Mouse (Mus musculus): Measurements from ENCODE around the gene Zfp612. TPM values are rescaled to one million over a fixed set of nuclear protein-coding genes. Genes with fewer than 3 reads are reported as not detected.

Zfp612 gene
- polyA plus RNA-seq, 1 experiment from 2014 or later: 4.9 TPM

- no peak for ATAC-seq
- no peak overlapping the region for H3K9ac ChIP-seq (ENCODE audit: low read depth, low read length)
- WGBS: 87% methylated on average over 15 of the region's 15 CpGs
Measured at GRCm38 (mm10) chr8:110101676-110102075, 22.1 kb downstream of the Zfp612 start.

DNA sequence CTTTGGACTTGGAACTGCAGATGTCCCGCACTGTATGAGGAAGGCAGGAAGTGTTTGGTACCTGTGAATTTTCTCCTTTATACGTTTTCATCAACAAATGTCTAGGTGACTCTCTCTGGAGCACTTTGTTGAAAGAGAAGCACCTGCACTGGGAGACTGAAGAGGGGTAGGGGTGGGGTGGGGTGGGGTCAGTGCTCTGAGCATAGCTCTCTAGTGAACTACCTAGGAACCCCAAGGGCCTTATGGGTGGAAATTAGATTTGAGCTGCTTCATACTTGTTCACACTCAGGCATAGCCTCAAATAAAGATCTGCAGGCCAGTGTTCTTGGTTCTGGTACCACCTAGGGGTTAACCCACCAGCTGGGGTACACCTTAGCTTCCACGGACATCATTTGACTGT is 23.1 kb downstream of the Zfp612 start, which contains the start of gene Gm17720:
Gene Gm17720, minus strand, starts transcription at position 101 of the 400 bp plus-strand sequence.
- no peak within 1 kb of the TSS for H3K4me3 ChIP-seq (ENCODE audit: low read length)
- no peaks in the 10 kb centered on the region for H3K36me3 ChIP-seq (ENCODE audit: control insufficient read depth, insufficient read depth, low read length)
- H3K9me3 ChIP-seq (ENCODE audit: control insufficient read depth, low read length): no peaks in the 10 kb centered on the region
- H3K4me2 ChIP-seq (ENCODE audit: low read depth, low read length): no peak within 1 kb of the TSS
- H3K27me3 ChIP-seq (replicated peaks; ENCODE audit: control insufficient read depth, insufficient read depth, low read length): no peaks in the 10 kb centered on the region
- no peak within 1 kb of the TSS for H3K9ac ChIP-seq (ENCODE audit: low read depth, low read length)
- H3K4me1 ChIP-seq (ENCODE audit: control insufficient read depth, insufficient read depth, low read length): no peaks in the 10 kb centered on the region
- ATAC-seq: no peak
- WGBS: 82% methylated on average over 3 of the region's 3 CpGs
- H3K27ac ChIP-seq (ENCODE audit: low read length): no peak within 1 kb of the TSS

More at GRCm38 (mm10) chr8:110101676-110102075, 22.1 kb downstream of the Zfp612 start:
- Histone ChIP-seq H3K4me1 (ENCODE audit: control insufficient read depth, insufficient read depth, low read length) (no peaks in the 10 kb centered on the region), H3K9me3 (ENCODE audit: control insufficient read depth, low read length) (no peaks in the 10 kb centered on the region), H3K27me3 (replicated peaks; ENCODE audit: control insufficient read depth, insufficient read depth, low read length) (no peaks in the 10 kb centered on the region), H3K27ac (ENCODE audit: low read length) (no peak overlapping the region), H3K36me3 (ENCODE audit: control insufficient read depth, insufficient read depth, low read length) (no peaks in the 10 kb centered on the region), H3K4me3 (ENCODE audit: low read length) (no peak overlapping the region), H3K4me2 (ENCODE audit: low read depth, low read length) (no peak overlapping the region)

GRCm38 (mm10) chr8:110119715-110120114 is 40.2 kb downstream of the Zfp612 start:
- Histone ChIP-seq H3K4me1 (ENCODE audit: control insufficient read depth, insufficient read depth, low read length) (no peaks in the 10 kb centered on the region), H3K36me3 (ENCODE audit: control insufficient read depth, insufficient read depth, low read length) (no peaks in the 10 kb centered on the region), H3K27me3 (replicated peaks; ENCODE audit: control insufficient read depth, insufficient read depth, low read length) (no peaks in the 10 kb centered on the region), H3K9ac (ENCODE audit: low read depth, low read length) (no peak overlapping the region), H3K9me3 (ENCODE audit: control insufficient read depth, low read length) (no peaks in the 10 kb centered on the region), H3K4me2 (ENCODE audit: low read depth, low read length) (no peak overlapping the region), H3K27ac (ENCODE audit: low read length) (no peak overlapping the region), H3K4me3 (ENCODE audit: low read length) (no peak overlapping the region)
- no peak for ATAC-seq
- 45% methylated on average over 6 of the region's 6 CpGs for WGBS

GRCm38 (mm10) chr8:110130537-110130936 is 51.0 kb downstream of the Zfp612 start:
- H3K36me3 ChIP-seq (ENCODE audit: control insufficient read depth, insufficient read depth, low read length): no peaks in the 10 kb centered on the region
- WGBS: 16% methylated on average over 13 of the region's 13 CpGs
- peak; percentile 48; the same call in 1 of the 2 replicates for ATAC-seq
- H3K4me2 ChIP-seq (ENCODE audit: low read depth, low read length): no peak overlapping the region
- no peaks in the 10 kb centered on the region for H3K27me3 ChIP-seq (replicated peaks; ENCODE audit: control insufficient read depth, insufficient read depth, low read length)
- no peak overlapping the region for H3K4me3 ChIP-seq (ENCODE audit: low read length)
- H3K27ac ChIP-seq (ENCODE audit: low read length): no peak overlapping the region
- no peak overlapping the region for H3K9ac ChIP-seq (ENCODE audit: low read depth, low read length)
- H3K4me1 ChIP-seq (ENCODE audit: control insufficient read depth, insufficient read depth, low read length): no peaks in the 10 kb centered on the region
- no peaks in the 10 kb centered on the region for H3K9me3 ChIP-seq (ENCODE audit: control insufficient read depth, low read length)

DNA sequence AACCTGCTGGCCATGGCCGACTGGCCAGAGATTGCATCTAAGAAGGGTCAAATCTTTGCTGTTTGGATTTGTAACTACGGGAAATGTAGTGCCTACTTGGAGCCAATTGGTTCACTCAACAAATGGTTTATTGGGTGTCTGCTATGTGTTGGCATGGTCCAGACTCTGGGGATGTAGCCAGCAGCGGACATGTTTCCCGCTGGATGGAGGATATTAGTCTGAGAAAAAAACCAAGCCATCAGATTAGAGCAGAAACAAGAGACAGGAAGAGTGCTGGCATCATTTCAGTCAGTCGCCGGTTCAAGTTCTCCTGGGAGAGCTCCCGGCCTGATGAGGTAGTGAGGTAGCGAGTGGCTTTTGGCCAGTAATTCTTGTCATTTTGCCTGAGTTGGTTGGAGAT is 54.7 kb downstream of the Zfp612 start:
- Histone ChIP-seq H3K27ac (ENCODE audit: low read length) (no peak overlapping the region), H3K36me3 (ENCODE audit: control insufficient read depth, insufficient read depth, low read length) (no peaks in the 10 kb centered on the region), H3K27me3 (replicated peaks; ENCODE audit: control insufficient read depth, insufficient read depth, low read length) (no peaks in the 10 kb centered on the region), H3K9ac (ENCODE audit: low read depth, low read length) (no peak overlapping the region), H3K4me3 (ENCODE audit: low read length) (no peak overlapping the region), H3K4me1 (ENCODE audit: control insufficient read depth, insufficient read depth, low read length) (no peaks in the 10 kb centered on the region), H3K9me3 (ENCODE audit: control insufficient read depth, low read length) (no peaks in the 10 kb centered on the region), H3K4me2 (ENCODE audit: low read depth, low read length) (no peak overlapping the region)
- ATAC-seq: no peak
- whole genome bisulfite sequencing: 92% methylated on average over 8 of the region's 8 CpGs

DNA sequence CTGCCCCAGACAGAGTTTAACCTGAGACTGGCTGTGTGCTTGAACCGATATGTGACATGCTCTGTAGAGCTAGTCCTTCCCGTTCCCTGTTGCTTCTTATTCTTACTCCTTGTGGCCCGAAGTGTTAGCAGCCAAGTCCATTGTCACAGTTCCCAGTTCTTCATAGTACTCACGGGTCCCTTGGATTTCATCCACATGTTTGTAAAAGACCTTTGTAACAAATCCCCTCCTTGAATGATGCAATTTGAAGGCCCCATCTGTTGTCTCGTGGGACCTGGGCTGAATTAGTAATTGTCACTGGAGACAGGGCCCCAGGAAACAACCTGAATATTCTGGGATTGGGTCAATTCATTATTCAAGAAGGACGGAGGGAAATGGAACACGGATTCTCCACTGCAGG is 56.0 kb downstream of the Zfp612 start:
- ATAC-seq: no peak
- H3K36me3 ChIP-seq (ENCODE audit: control insufficient read depth, insufficient read depth, low read length): no peaks in the 10 kb centered on the region
- 78% methylated on average over 7 of the region's 7 CpGs for WGBS
- H3K4me2 ChIP-seq (ENCODE audit: low read depth, low read length): no peak overlapping the region
- no peak overlapping the region for H3K27ac ChIP-seq (ENCODE audit: low read length)
- H3K9me3 ChIP-seq (ENCODE audit: control insufficient read depth, low read length): no peaks in the 10 kb centered on the region
- no peaks in the 10 kb centered on the region for H3K27me3 ChIP-seq (replicated peaks; ENCODE audit: control insufficient read depth, insufficient read depth, low read length)
- H3K9ac ChIP-seq (ENCODE audit: low read depth, low read length): no peak overlapping the region
- H3K4me1 ChIP-seq (ENCODE audit: control insufficient read depth, insufficient read depth, low read length): no peaks in the 10 kb centered on the region
- H3K4me3 ChIP-seq (ENCODE audit: low read length): no peak overlapping the region

GRCm38 (mm10) chr8:110140156-110140555 is 60.6 kb downstream of the Zfp612 start:
- H3K9me3 ChIP-seq (ENCODE audit: control insufficient read depth, low read length): no peaks in the 10 kb centered on the region
- H3K27ac ChIP-seq (ENCODE audit: low read length): no peak overlapping the region
- WGBS: 64% methylated on average over 3 of the region's 3 CpGs

DNA sequence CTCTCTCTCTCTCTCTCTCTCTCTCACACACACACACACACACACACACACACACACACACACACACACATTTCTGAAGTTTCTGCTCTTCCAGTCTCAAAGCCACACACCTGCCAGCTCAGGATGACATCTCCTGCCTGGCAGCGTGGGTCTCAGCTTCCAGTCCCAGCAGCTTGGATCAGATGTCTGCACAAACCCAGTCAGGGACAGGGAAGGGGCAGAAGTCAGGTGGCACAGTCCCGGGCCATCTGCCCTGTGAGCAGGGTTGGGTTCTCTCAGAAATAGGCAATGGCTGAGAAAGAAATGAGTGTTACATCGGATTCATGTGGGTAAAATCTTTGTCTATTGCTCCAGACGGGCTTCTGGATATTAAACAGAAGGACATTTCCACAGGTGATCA is 61.2 kb downstream of the Zfp612 start:
- 72% methylated on average over 4 of the region's 4 CpGs for WGBS
- Histone ChIP-seq H3K4me3 (ENCODE audit: low read length) (no peak overlapping the region), H3K4me2 (ENCODE audit: low read depth, low read length) (no peak overlapping the region), H3K4me1 (ENCODE audit: control insufficient read depth, insufficient read depth, low read length) (no peaks in the 10 kb centered on the region), H3K27me3 (replicated peaks; ENCODE audit: control insufficient read depth, insufficient read depth, low read length) (no peaks in the 10 kb centered on the region), H3K9ac (ENCODE audit: low read depth, low read length) (no peak overlapping the region), H3K27ac (ENCODE audit: low read length) (no peak overlapping the region), H3K36me3 (ENCODE audit: control insufficient read depth, insufficient read depth, low read length) (no peaks in the 10 kb centered on the region), H3K9me3 (ENCODE audit: control insufficient read depth, low read length) (no peaks in the 10 kb centered on the region)
- no peak for ATAC-seq

More at GRCm38 (mm10) chr8:110140156-110140555, 60.6 kb downstream of the Zfp612 start:
- Histone ChIP-seq H3K36me3 (ENCODE audit: control insufficient read depth, insufficient read depth, low read length) (no peaks in the 10 kb centered on the region), H3K9ac (ENCODE audit: low read depth, low read length) (no peak overlapping the region), H3K4me1 (ENCODE audit: control insufficient read depth, insufficient read depth, low read length) (no peaks in the 10 kb centered on the region), H3K27me3 (replicated peaks; ENCODE audit: control insufficient read depth, insufficient read depth, low read length) (no peaks in the 10 kb centered on the region), H3K4me3 (ENCODE audit: low read length) (no peak overlapping the region), H3K4me2 (ENCODE audit: low read depth, low read length) (no peak overlapping the region)
- ATAC-seq: no peak
